Mouse (Mus musculus): ENCODE data around the gene Klrg2.
"Not testable (repeated sequence)": the region's sequence is repeated elsewhere in the genome, so short reads cannot be mapped to it uniquely, and the experiment has no call there.

Gene Klrg2

DNA sequence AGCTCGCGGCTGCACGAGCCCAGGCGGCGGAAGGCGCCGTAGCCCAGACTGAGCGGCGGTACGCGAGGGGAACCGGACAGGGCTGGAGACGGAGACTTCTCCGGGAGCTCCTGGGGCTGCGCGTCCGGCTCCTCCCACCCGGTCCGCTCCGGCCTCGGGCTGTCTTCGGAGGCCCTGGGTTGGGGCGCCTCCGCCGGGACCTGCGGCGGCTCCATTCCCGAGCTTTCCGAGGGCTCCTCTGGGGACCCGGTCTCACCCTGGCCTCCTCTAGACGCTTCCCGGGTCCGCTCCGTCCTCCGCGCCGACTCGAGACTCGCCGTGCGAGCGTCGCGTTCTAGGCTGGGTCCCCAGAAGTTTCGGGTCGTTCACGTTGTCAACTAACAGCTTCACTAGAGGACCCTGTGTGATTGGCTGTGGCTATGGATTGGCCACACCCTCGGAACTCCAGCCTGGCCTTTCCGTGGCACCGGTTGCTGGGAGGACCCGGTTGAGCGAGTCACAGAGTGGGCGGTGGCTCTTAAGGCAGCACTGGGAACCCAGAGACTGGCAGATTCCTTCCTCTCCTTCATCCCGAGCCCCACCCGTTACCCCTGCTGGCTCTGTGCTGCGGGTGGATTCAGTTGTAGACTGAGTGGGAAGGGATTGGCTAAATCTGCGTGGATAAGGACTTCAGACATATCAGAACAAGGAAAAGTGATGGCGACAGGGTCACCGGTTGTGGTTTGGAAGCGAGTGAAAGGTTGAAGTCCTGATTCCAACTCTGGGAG is at the start of gene Klrg2:
Klrg2 (minus strand) TSS at position 391 of the 767 bp plus-strand sequence.
- peak; percentile 53 for DNase-seq (ENCODE audit: low spot score)

DNA sequence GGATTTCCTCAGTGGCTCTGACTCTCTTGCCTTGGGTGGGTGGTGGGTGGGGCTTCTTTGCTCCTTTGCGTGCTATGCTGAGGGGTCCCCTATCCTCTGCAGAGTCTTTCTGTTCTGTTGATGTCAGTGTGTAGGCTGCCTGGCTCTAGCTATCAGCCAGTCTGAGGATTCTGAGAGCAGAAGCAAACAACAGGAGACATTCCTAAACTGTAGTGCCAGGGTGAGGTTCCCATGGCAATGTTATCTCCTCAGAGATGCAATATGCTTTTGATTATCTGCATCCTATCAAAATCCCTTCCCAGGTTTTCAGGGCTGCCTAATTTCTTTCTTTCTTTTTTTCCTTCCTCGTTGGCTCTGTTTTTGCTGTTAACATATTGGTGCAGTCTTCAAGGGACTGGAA is 45.5 kb upstream of the Klrg2 start:
- DNase-seq (ENCODE audit: low spot score), result no peak

GRCm38 (mm10) chr6:38677629-38678028 is 40.6 kb upstream of the Klrg2 start:
- DNase-seq (ENCODE audit: low spot score), result no peak

GRCm38 (mm10) chr6:38676723-38677122 is 39.7 kb upstream of the Klrg2 start:
- DNase-seq (ENCODE audit: low spot score), result no peak

DNA sequence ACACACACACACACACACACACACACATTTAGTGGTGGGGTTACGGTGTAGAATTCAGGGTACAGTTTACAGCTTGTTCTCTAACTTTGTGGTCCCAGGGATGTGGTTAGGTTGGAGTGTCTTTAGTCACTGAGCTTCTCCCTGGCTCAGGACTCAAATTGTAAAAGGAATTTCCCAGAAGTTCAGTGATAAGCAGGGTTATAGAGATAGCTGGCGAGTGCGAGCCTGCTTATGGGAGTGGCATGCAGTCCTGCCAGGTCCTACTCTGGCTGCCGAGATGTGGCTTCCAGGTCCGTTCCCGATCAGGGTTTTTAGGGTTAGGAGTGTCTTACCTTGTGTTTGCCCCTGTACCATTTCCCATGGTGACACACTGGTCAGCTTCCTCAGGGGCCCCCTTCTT is 39.2 kb upstream of the Klrg2 start:
- no peak for DNase-seq (ENCODE audit: low spot score)

- no peak for DNase-seq (ENCODE audit: low spot score)
These were observed 35.0 kb upstream of the Klrg2 start for GRCm38 (mm10) chr6:38672011-38672410.

GRCm38 (mm10) chr6:38671270-38671669 is 34.2 kb upstream of the Klrg2 start:
- DNase-seq (ENCODE audit: low spot score), result no peak

DNA sequence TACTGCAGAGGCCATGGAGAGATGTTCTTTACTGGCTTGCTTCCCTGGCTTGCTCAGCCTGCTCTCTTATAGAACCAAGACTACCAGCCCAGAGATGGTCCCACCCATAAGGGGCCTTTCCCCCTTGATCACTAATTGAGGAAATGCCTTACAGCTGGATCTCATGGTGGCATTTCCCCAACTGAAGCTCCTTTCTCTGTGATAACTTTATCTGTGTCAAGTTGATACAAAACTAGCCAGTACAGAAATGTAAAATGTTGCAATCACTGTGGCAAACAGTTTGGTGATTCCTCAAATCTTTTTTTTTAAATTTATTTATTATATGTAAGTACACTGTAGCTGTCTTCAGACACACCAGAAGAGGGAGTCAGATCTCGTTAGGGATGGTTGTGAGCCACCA is 33.4 kb upstream of the Klrg2 start:
- DNase-seq (ENCODE audit: low spot score), result not testable (repeated sequence)

DNA sequence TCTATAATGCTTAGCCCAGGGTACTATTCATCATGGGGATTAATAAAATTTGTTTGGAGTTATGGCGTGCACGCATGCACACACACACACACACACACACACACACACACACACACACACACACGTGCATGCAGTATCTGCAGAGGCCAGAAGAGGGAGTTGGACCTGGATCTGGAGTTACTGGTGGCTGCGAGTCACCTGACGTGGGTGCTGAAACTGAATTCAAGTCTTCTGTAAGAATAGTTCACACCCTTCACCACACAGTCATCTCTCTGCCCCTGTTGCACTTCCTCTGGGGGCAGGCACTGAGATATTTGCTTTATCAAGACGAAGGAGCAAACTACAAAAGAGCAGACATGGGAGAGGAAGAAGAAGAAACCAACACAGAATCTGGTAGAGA is 32.5 kb upstream of the Klrg2 start:
- no peak for DNase-seq (ENCODE audit: low spot score)

DNA sequence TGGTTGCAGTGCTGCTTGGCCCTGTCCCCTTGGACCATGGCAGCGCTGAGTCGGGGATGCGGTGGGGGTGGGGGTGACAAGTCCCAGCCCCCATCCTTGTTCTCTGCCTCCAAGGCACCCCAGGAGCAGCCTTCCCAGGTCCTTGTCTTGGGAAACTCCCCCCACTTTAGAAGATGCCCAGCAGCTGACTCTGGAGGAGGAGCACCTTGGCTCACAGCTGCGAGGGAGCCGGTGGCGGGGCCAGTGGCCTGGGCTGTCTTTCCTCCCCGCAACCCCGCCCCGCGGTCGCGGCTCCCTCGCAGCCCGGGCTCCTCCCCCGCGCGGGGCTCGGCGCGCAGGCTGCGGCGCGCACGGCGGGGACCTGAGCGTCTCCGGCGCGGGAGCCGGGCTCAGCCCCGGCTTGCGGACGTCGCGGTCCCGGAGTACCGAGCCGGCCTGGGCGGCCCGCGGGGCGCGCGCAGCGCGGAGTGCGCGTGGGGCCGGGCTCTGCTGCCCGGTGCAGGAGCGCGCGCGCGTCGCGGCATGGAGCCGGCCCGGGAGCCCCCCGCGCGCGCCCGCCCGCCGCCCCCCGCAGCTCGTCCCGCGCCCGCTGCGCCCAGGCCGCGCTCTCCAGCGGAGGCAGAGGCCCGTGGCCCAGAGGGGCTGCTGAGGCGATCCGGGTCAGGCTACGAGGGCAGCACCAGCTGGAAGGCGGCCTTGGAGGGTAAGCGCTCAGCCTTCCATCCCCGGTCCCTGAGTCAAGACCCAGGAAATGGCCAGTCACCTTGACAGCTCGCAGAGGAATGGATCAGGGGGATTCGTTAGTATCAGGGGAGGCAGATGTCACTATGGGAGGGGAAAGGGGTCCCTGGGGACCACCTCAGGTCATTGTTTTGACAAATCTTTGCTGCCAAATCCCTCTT is 25.9 kb upstream of the Klrg2 start, which contains the start of gene Clec2l:
Clec2l (plus strand) TSS at position 356 of the 902 bp plus-strand sequence.
- no peak for DNase-seq (ENCODE audit: low spot score)

DNA sequence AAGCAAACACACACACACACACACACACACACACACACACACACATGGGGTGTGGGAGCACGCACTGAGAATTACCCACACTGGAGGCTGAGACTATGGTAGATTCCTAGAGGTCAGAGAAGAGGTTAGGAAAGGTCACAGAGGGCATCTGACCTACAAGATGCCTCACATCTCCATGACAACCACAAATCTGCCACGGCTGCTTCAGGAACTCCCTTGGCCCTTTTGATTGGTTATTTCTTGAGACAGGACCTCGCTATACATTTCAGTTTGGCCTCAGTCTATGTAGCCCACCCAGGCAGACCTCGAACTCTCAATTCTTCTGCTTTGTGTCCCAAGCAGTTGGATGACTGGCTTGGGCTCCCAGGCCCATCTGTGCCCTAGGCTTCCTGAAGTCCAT is 24.6 kb upstream of the Klrg2 start:
- DNase-seq (ENCODE audit: low spot score), result no peak

DNA sequence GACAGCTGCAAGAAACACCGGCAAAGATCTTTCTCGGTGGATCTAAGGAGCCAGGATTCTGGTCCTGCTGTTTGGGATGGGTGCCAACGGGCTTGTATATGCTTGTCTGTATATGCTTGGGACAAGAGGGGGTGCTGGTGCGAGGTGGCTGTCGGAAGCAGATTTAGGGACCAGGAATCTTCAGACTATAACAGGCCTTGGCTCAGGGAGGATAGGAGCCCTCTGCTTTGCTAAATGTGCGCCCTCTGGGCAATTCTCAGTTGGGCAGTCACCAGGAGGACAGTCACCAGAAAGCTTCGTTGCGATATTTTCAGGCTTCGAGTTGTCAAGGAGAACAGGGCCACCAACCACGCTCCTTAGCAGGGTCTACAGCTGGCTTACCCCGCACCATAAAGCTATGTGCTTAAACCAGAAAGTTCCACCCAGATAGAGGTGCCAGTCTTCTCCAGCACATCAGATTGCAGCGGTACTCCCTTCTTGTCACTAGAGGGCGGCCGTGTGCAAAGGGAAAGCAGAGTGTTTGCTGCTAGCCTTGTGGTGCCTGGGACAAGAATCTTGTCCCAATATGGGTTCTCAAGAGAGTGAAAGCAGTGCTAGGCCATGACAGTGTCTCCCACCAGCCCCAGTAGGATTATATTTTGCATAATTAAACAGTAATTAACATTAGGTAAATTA is 13.4 kb upstream of the Klrg2 start:
- DNase-seq (ENCODE audit: low spot score), result peak; percentile 50

- no peak for DNase-seq (ENCODE audit: low spot score)
These were observed 12.5 kb upstream of the Klrg2 start for GRCm38 (mm10) chr6:38649545-38649944.

- no peak for DNase-seq (ENCODE audit: low spot score)
These were observed 6.0 kb upstream of the Klrg2 start for GRCm38 (mm10) chr6:38643039-38643438.

GRCm38 (mm10) chr6:38642593-38642992 is 5.6 kb upstream of the Klrg2 start:
- DNase-seq (ENCODE audit: low spot score), result no peak

DNA sequence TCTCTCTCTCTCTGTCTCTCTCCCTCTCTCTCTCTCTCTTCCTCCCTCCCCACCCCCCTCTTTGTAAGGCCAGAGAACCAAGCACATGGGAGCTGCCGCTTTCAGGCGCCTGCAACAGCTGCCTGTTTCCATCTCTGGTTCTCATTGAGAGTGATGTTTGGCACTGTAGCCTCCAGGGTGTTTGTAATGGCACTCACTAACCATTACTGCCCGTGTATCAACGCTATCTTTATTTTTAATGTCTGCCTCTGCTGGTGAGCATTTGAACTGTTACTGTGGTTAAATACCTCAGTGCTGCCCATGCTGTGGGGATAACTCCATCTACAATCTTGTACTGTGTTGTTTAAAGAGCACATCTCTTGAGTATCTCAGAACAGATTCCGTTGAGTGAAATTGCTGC is 4.6 kb upstream of the Klrg2 start:
- no peak for DNase-seq (ENCODE audit: low spot score)

DNA sequence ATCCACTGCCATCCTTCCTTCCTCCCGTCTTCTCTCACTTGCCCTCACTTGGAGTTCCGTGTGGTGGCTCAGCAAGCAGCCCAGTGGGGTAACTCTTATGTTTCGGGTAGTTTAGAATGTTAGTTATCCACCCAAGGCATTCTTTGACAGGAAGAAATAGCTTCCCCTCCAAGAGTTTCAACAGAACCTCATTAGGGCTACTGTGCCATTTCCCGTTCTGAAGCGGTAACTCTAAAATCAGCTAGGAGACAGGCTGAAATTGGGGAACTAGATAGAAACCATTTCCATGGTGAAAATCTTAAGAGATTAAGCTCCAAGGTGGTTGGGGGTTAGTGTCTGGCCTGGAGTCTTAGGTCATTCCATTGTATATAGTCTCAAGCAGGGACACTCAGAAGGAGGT is 4.2 kb upstream of the Klrg2 start:
- DNase-seq (ENCODE audit: low spot score), result no peak

- DNase-seq (ENCODE audit: low spot score), result no peak
These were observed 3.4 kb upstream of the Klrg2 start for GRCm38 (mm10) chr6:38640401-38640800.

DNA sequence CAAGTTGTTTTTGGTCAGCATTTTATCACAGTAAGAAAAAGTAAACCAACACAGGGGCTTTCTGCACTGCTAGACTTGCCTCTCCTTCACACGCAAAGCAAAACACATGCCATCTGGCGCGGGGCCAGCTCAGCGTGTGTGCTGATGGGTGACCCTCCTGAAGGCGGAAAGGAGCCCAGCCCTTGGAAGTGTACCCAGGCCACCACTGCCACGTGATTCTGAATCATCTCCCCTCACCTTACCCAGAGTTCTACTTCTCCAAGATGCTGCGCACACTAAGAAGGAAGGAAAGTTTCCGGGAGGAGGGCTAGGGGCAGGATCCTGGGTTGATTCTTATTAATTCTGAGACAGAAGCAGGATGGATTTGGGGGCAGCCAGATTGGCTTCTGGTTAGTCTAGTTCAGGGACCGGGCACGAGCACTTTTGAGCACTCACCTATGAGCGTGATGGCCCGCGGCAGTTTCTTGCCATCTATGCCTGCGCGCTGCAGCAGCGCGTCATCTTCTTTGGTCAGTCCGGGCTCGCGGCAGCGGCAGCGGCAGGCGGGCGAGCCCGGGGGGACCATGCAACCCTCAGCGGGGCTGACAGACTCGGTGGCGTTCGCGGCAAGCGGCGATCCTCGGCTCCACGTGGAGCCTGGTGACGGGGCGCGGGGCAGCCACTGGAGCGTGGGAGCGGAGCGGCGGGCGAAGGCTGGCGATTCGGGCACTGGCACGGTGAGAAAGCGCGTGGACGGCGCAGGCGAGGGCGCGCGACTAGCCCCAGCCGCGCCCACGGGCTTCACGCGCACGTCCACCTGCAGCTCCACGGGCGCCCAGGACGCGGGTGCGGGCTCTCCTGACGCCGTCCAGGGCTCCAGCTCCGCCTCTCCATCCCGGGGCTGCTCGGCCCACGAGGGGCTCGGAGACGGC is 846 bp downstream of the Klrg2 start:
- DNase-seq (ENCODE audit: low spot score), result peak; percentile 50

DNA sequence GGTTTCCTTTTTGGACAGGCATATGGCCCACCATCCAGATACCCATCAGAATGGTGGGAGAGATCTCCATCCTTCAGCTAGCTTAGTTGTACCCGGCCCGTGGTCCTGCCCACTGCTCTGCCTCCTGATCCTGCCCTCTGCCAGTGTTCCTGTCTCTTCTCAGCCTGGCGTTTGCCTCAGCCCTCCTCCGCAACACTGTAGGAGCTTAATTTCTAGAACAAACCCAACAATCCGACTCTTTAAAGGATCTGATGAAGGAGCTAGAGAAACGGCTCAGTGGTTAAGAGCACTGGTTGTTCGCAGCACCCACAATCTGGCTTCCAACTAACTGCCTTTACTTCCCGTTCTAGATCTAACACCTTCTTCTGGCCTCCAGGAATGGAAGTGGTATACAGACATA is 2.6 kb downstream of the Klrg2 start:
- no peak for DNase-seq (ENCODE audit: low spot score)

- DNase-seq (ENCODE audit: low spot score), result no peak
These were observed 4.2 kb downstream of the Klrg2 start for GRCm38 (mm10) chr6:38632826-38633225.

GRCm38 (mm10) chr6:38629556-38629955 is 7.5 kb downstream of the Klrg2 start:
- no peak for DNase-seq (ENCODE audit: low spot score)

Measured in urinary bladder, postnatal 25 days (tissue).